ENCODE assay signal across 13 mouse cellular contexts in the genomic region with DNA sequence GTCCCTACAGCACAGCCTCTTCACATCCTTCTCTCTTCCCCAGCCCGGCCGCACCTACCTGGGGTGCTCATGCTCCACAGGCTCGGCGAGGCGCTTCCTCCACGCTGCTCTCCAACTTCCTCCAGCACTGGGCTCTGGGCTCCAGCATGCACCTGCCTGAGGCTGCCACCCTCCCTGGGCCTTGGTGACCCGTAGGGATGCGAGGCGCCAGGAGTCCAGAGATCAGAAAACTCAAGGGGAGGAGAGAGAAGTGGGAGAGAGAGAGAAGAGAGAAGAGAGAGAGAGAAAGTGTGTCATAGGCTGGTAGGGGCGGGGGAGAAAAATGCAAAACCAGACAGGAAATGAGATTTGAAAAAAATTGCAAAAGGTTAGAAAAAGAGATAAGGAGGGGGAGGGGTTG. TPM values are rescaled to one million over a fixed set of nuclear protein-coding genes. Genes with fewer than 3 reads are reported as not detected.
A peak's percentile ranks its signal among the peaks of the same experiment; 100 is the strongest.
DNase-seq lines count a peak whose midpoint lies in the region; ATAC-seq lines count a peak whose summit lies in the region.
"Had no signal": no experiment of that assay in that cellular context is flagged by ENCODE, and none has a peak within 500 bp of the region (broad histone marks: within the 10 kb centered on the region; RNA-seq: fewer than 3 reads in every experiment).

A gene (minus strand): TSS at position 234 of the 400 bp plus-strand sequence.

- no peaks in the 10 kb centered on the region for H3K4me1 ChIP-seq in neural tube, embryonic 15.5 days
- no peaks in the 10 kb centered on the region for H3K4me1 ChIP-seq in midbrain, embryonic 16.5 days (ENCODE audit: control insufficient read depth, insufficient read depth, low read length)
- H3K4me1 ChIP-seq: hindbrain, embryonic 13.5 days; midbrain, embryonic 10.5 days had no signal

- no peak within 1 kb of the TSS for H3K4me2 ChIP-seq in neural tube, embryonic 15.5 days
- no peak within 1 kb of the TSS for H3K4me2 ChIP-seq in midbrain, embryonic 16.5 days (ENCODE audit: low read length)
- H3K4me2 ChIP-seq: hindbrain, embryonic 13.5 days; limb, embryonic 12.5 days had no signal

- no peaks in the 10 kb centered on the region for H3K36me3 ChIP-seq in neural tube, embryonic 15.5 days
- H3K36me3 ChIP-seq in midbrain, embryonic 16.5 days (ENCODE audit: control insufficient read depth, insufficient read depth, low read length): no peaks in the 10 kb centered on the region
- H3K36me3 ChIP-seq: hindbrain, embryonic 13.5 days; limb, embryonic 12.5 days; midbrain, embryonic 10.5 days had no signal

- ATAC-seq in megakaryocyte, adult 5-6 weeks (ENCODE audit: poor library complexity, severe bottlenecking): peak; percentile 67
- ATAC-seq in neural tube, embryonic 15.5 days (ENCODE audit: low FRiP score): no peak
- no peak for ATAC-seq in midbrain, embryonic 16.5 days
- ATAC-seq: forebrain, embryonic 14.5 days had no signal

- WGBS in neural tube, embryonic 15.5 days: 77% methylated on average over 10 of the region's 10 CpGs
- 66% methylated on average over 9 of the region's 10 CpGs for WGBS in midbrain, embryonic 16.5 days

- no peaks in the 10 kb centered on the region for H3K9me3 ChIP-seq in neural tube, embryonic 15.5 days (replicated peaks)
- H3K9me3 ChIP-seq in midbrain, embryonic 16.5 days (replicated peaks; ENCODE audit: control insufficient read depth, low read length, poor library complexity, severe bottlenecking): no peaks in the 10 kb centered on the region
- H3K9me3 ChIP-seq: hindbrain, embryonic 13.5 days; limb, embryonic 12.5 days; midbrain, embryonic 10.5 days had no signal

- no peaks in the 10 kb centered on the region for H3K27me3 ChIP-seq in neural tube, embryonic 15.5 days (replicated peaks)
- no peaks in the 10 kb centered on the region for H3K27me3 ChIP-seq in midbrain, embryonic 16.5 days (ENCODE audit: control insufficient read depth, insufficient read depth, low read depth, low read length)
- H3K27me3 ChIP-seq: hindbrain, embryonic 13.5 days; limb, embryonic 12.5 days had no signal

- no peak within 1 kb of the TSS for H3K27ac ChIP-seq in neural tube, embryonic 15.5 days (replicated peaks)
- no peak within 1 kb of the TSS for H3K27ac ChIP-seq in midbrain, embryonic 16.5 days (ENCODE audit: low read length)
- H3K27ac ChIP-seq: hindbrain, embryonic 13.5 days; limb, embryonic 12.5 days; midbrain, embryonic 10.5 days had no signal

- no peak within 1 kb of the TSS for H3K4me3 ChIP-seq in neural tube, embryonic 15.5 days (replicated peaks)
- H3K4me3 ChIP-seq in midbrain, embryonic 16.5 days (ENCODE audit: low read depth, low read length): no peak within 1 kb of the TSS
- H3K4me3 ChIP-seq: hindbrain, embryonic 13.5 days; limb, embryonic 12.5 days; midbrain, embryonic 10.5 days had no signal

- peak; percentile 75 to 77 for DNase-seq in B cell, adult 2 months
- DNase-seq in T-cell, adult 2 months (ENCODE audit: low spot score): peak; percentile 63
- peak; percentile 20 to 77 for DNase-seq in spleen, postnatal 4 days (ENCODE audit: low spot score in 2 of 2)
- no peak for DNase-seq in yolk sac, embryonic 10.5 days (ENCODE audit: low spot score)
- DNase-seq: embryo, embryonic 11 days; heart, adult 18-20 months had no signal

- no peak within 1 kb of the TSS for H3K9ac ChIP-seq in neural tube, embryonic 15.5 days (replicated peaks)
- no peak within 1 kb of the TSS for H3K9ac ChIP-seq in midbrain, embryonic 16.5 days (ENCODE audit: low read depth, low read length)
- H3K9ac ChIP-seq: hindbrain, embryonic 13.5 days; limb, embryonic 12.5 days had no signal

RNA-seq across cellular contexts. Expression of the gene that starts here (rescaled TPM):
- total RNA-seq in megakaryocyte, adult 5-6 weeks (2015): 3.7 and 4.0 TPM in 2 replicates
- total RNA-seq in megakaryocyte, adult 5-6 weeks (2017): 2.5 and 4.2 TPM in 2 replicates
- 0.26 and 0.84 TPM in 2 replicates for polyA plus RNA-seq in neural tube, embryonic 15.5 days (2015; fragmentation: Nextera tagmentation; extraction: Ambion mirVana)
- polyA plus RNA-seq in midbrain, embryonic 16.5 days (2015; fragmentation: Nextera tagmentation; extraction: Ambion mirVana): 0.11 TPM in 1 of 2 replicates, not detected in the other
- polyA plus RNA-seq: forebrain, embryonic 14.5 days had no signal
